Mouse (Mus musculus) midbrain, embryonic 16.5 days (tissue): Measurements from ENCODE around the gene Birc5. TPM values are rescaled to one million over a fixed set of nuclear protein-coding genes. Genes with fewer than 3 reads are reported as not detected.
"Not testable (repeated sequence)": the region's sequence is repeated elsewhere in the genome, so short reads cannot be mapped to it uniquely, and the experiment has no call there.

Source experiments
- ATAC-seq: fragments of 200-750 bp; cut with Nextera tagmentation; 2 replicates; pipeline ENCODE4 v1.8.0; 2017; ENCODE audit warnings: moderate TSS enrichment
- H3K27ac ChIP-seq: fragments of 300-500 bp; sonication (generic); 2 replicates; pipeline ENCODE4 v1.5.1; 2014; ENCODE audit warnings: mild to moderate bottlenecking, low read length, mixed read lengths
- H3K27me3 ChIP-seq: fragments of 300-500 bp; sonication (generic); 2 replicates; pipeline ENCODE4 v1.6.1; 2014; ENCODE audit warnings: low read depth, low read length, mixed read lengths; ENCODE audit not compliant: control insufficient read depth, insufficient read depth
- H3K36me3 ChIP-seq: fragments of 300-500 bp; sonication (generic); 2 replicates; pipeline ENCODE4 v1.6.1; 2014; ENCODE audit warnings: mild to moderate bottlenecking, low read length, moderate library complexity, mixed read lengths; ENCODE audit not compliant: control insufficient read depth, insufficient read depth
- H3K4me1 ChIP-seq: fragments of 300-500 bp; sonication (generic); 2 replicates; pipeline ENCODE4 v1.6.1; 2014; ENCODE audit warnings: mild to moderate bottlenecking, low read length, mixed read lengths; ENCODE audit not compliant: control insufficient read depth, insufficient read depth
- H3K4me2 ChIP-seq: fragments of 300-500 bp; sonication (generic); 2 replicates; pipeline ENCODE4 v1.6.1; 2014; ENCODE audit warnings: mild to moderate bottlenecking, low read length, mixed read lengths
- H3K4me3 ChIP-seq: fragments of 300-500 bp; sonication (generic); 2 replicates; pipeline ENCODE4 v1.5.1; 2014; ENCODE audit warnings: low read depth, mild to moderate bottlenecking, low read length, moderate library complexity, mixed read lengths
- H3K9ac ChIP-seq: fragments of 300-500 bp; sonication (generic); 2 replicates; pipeline ENCODE4 v1.6.1; 2014; ENCODE audit warnings: low read depth, low read length, mixed read lengths
- H3K9me3 ChIP-seq: fragments of 300-500 bp; sonication (generic); replicated peaks from 2 replicates; pipeline ENCODE4 v1.6.1; 2014; ENCODE audit warnings: mild to moderate bottlenecking, low read length, mixed read lengths; ENCODE audit not compliant: control insufficient read depth, poor library complexity, severe bottlenecking
- WGBS: fragments of 180-500 bp; shearing (Covaris S2); extraction: QIAGEN DNeasy Blood & Tissue Kit; methylation state at CpG from one replicate; pipeline ENCODE4 v1.1.7; 2014; 5-methylcytosine and 5-hydroxymethylcytosine counted together
- polyA plus RNA-seq: library from polyadenylated mRNA; unstranded; fragments of >200 nt; fragmentation: Nextera tagmentation; extraction: Ambion mirVana; gene quantifications from 2 replicates; pipeline ENCODE4 v1.2.1, GENCODE M21; 2015

Gene Birc5
- polyA plus RNA-seq, 1 experiment from 2014 or later = 21.0 TPM

- no peak for ATAC-seq
- Histone ChIP-seq H3K27ac (no peak overlapping the region), H3K9ac (no peak overlapping the region), H3K27me3 (peaks cover 6% of the 10 kb centered on the region), H3K4me3 (no peak overlapping the region), H3K4me2 (no peak overlapping the region), H3K36me3 (no peaks in the 10 kb centered on the region), H3K9me3 (no peaks in the 10 kb centered on the region), H3K4me1 (peaks cover 13% of the 10 kb centered on the region)
- WGBS = 95% methylated on average over 6 of the region's 6 CpGs
Measured at GRCm38 (mm10) chr11:117814704-117815366, 34.2 kb upstream of the Birc5 start.

GRCm38 (mm10) chr11:117815850-117816249, 33.2 kb upstream of the Birc5 start:
- H3K27me3 ChIP-seq, H3K4me2 ChIP-seq, H3K27ac ChIP-seq, ATAC-seq, H3K36me3 ChIP-seq, H3K4me3 ChIP-seq, H3K9ac ChIP-seq, H3K4me1 ChIP-seq, H3K9me3 ChIP-seq: not testable (repeated sequence)
- 86% methylated on average over 9 of the region's 9 CpGs for WGBS

- 88% methylated on average over 13 of the region's 13 CpGs for WGBS
- Histone ChIP-seq H3K4me2 (no peak overlapping the region), H3K27ac (no peak overlapping the region), H3K9ac (no peak overlapping the region), H3K27me3 (no peaks in the 10 kb centered on the region), H3K4me3 (no peak overlapping the region), H3K36me3 (no peaks in the 10 kb centered on the region), H3K9me3 (no peaks in the 10 kb centered on the region), H3K4me1 (peaks cover 3% of the 10 kb centered on the region; the same call in 1 of the 2 replicates)
- no peak for ATAC-seq
Measured at GRCm38 (mm10) chr11:117816389-117816996, 32.6 kb upstream of the Birc5 start.

- no peak overlapping the region for H3K27ac ChIP-seq
- H3K27me3 ChIP-seq = no peaks in the 10 kb centered on the region
- H3K4me3 ChIP-seq = no peak overlapping the region
- H3K4me2 ChIP-seq = no peak overlapping the region
- no peak overlapping the region for H3K9ac ChIP-seq
- no peaks in the 10 kb centered on the region for H3K9me3 ChIP-seq
- no peak for ATAC-seq
- whole genome bisulfite sequencing = 53% methylated on average over 8 of the region's 8 CpGs
- H3K36me3 ChIP-seq = no peaks in the 10 kb centered on the region
- H3K4me1 ChIP-seq = peaks cover 5% of the 10 kb centered on the region
Measured at GRCm38 (mm10) chr11:117819095-117819494, 30.0 kb upstream of the Birc5 start.

GRCm38 (mm10) chr11:117820173-117820572, 28.9 kb upstream of the Birc5 start:
- no peak for ATAC-seq
- H3K4me2 ChIP-seq = no peak overlapping the region
- WGBS = 94% methylated on average over 7 of the region's 7 CpGs
- H3K36me3 ChIP-seq = no peaks in the 10 kb centered on the region
- H3K4me1 ChIP-seq = peaks cover 13% of the 10 kb centered on the region
- H3K9ac ChIP-seq = no peak overlapping the region
- H3K27me3 ChIP-seq = no peaks in the 10 kb centered on the region
- no peak overlapping the region for H3K4me3 ChIP-seq
- H3K27ac ChIP-seq = no peak overlapping the region
- H3K9me3 ChIP-seq = no peaks in the 10 kb centered on the region

GRCm38 (mm10) chr11:117821868-117822267, 27.2 kb upstream of the Birc5 start:
- Histone ChIP-seq H3K9ac (no peak overlapping the region), H3K36me3 (no peaks in the 10 kb centered on the region), H3K4me1 (peaks cover 23% of the 10 kb centered on the region), H3K27me3 (no peaks in the 10 kb centered on the region), H3K4me3 (no peak overlapping the region), H3K9me3 (no peaks in the 10 kb centered on the region), H3K4me2 (no peak overlapping the region), H3K27ac (no peak overlapping the region)
- ATAC-seq = no peak
- 92% methylated on average over 9 of the region's 9 CpGs for WGBS

- no peaks in the 10 kb centered on the region for H3K27me3 ChIP-seq
- H3K4me1 ChIP-seq = peaks cover 23% of the 10 kb centered on the region
- no peak overlapping the region for H3K27ac ChIP-seq
- no peak overlapping the region for H3K4me3 ChIP-seq
- 86% methylated on average over 7 of the region's 7 CpGs for WGBS
- no peak overlapping the region for H3K9ac ChIP-seq
- no peaks in the 10 kb centered on the region for H3K9me3 ChIP-seq
- ATAC-seq = no peak
- H3K4me2 ChIP-seq = no peak overlapping the region
- no peaks in the 10 kb centered on the region for H3K36me3 ChIP-seq
Measured at GRCm38 (mm10) chr11:117822728-117823241, 26.3 kb upstream of the Birc5 start.

GRCm38 (mm10) chr11:117823411-117823810, 25.6 kb upstream of the Birc5 start:
- Histone ChIP-seq H3K4me3 (no peak overlapping the region), H3K27ac (no peak overlapping the region), H3K4me2 (no peak overlapping the region), H3K36me3 (no peaks in the 10 kb centered on the region), H3K27me3 (no peaks in the 10 kb centered on the region), H3K4me1 (peaks cover 23% of the 10 kb centered on the region), H3K9me3 (no peaks in the 10 kb centered on the region), H3K9ac (no peak overlapping the region)
- 94% methylated on average over 6 of the region's 6 CpGs for WGBS
- ATAC-seq = no peak
